Mouse (Mus musculus) thymus, adult 2 months (tissue): ENCODE data around the gene Fam213b. TPM values are rescaled to one million over a fixed set of nuclear protein-coding genes. Genes with fewer than 3 reads are reported as not detected.

Source experiments
- DNase-seq: peaks from one replicate; pipeline ENCODE4 v3.0.0; 2021
- H3K27ac ChIP-seq: fragments of 200-500 bp; 2 replicates; pipeline ENCODE4 v1.5.1; 2012; ENCODE audit warnings: low read length, control low read depth; ENCODE audit not compliant: control insufficient read depth, insufficient read depth
- H3K27me3 ChIP-seq: fragments of 200-500 bp; 2 replicates; pipeline ENCODE4 v1.6.1; 2012; ENCODE audit warnings: mild to moderate bottlenecking, low read length, moderate library complexity, mixed read lengths; ENCODE audit not compliant: control insufficient read depth, insufficient read depth
- H3K36me3 ChIP-seq: fragments of 200-500 bp; 2 replicates; pipeline ENCODE4 v1.6.1; 2012; ENCODE audit warnings: mild to moderate bottlenecking, low read length, moderate library complexity; ENCODE audit not compliant: control insufficient read depth, insufficient read depth
- H3K4me1 ChIP-seq: fragments of 200-500 bp; replicated peaks from 2 replicates; pipeline ENCODE4 v1.6.1; 2012; ENCODE audit warnings: low read length; ENCODE audit not compliant: control insufficient read depth, insufficient read depth
- H3K4me3 ChIP-seq: fragments of 200-500 bp; 2 replicates; pipeline ENCODE4 v1.5.1; 2012; ENCODE audit warnings: mild to moderate bottlenecking, low read length, control low read depth, moderate library complexity; ENCODE audit not compliant: control insufficient read depth, insufficient read depth
- CTCF ChIP-seq: fragments of 200-500 bp; IDR thresholded peaks from 2 replicates; pipeline ENCODE4 v1.5.1; 2012; ENCODE audit warnings: mild to moderate bottlenecking, control low read depth, low read length, moderate library complexity, borderline replicate concordance; ENCODE audit not compliant: control insufficient read depth, poor library complexity, insufficient read depth; ENCODE audit errors: extremely low read depth
- POLR2A ChIP-seq: fragments of 200-500 bp; IDR thresholded peaks from 2 replicates; pipeline ENCODE4 v1.6.1; 2012; ENCODE audit warnings: mild to moderate bottlenecking, low read length, control low read depth, moderate library complexity; ENCODE audit not compliant: control insufficient read depth, poor library complexity, insufficient read depth; ENCODE audit errors: extremely low read depth
- WGBS: fragments of 180-500 bp; shearing (Covaris S2); methylation state at CpG from one replicate; pipeline ENCODE4 v1.1.7; 2018; 5-methylcytosine and 5-hydroxymethylcytosine counted together
- polyA plus RNA-seq: library from polyadenylated mRNA; depleted of rRNA; stranded (reverse); fragments of >200 nt; gene quantifications from 2 replicates; pipeline ENCODE4 v1.2.3, GENCODE M21; 2012

Fam213b gene
- polyA plus RNA-seq, 1 experiment = 105 TPM

GRCm38 (mm10) chr4:154885416-154885815, 13.5 kb downstream of the Fam213b start:
- Histone ChIP-seq H3K4me1 (no peaks in the 10 kb centered on the region), H3K27me3 (no peaks in the 10 kb centered on the region), H3K4me3 (no peak overlapping the region), H3K36me3 (no peaks in the 10 kb centered on the region), H3K27ac (no peak overlapping the region)
- no peak for TF ChIP-seq POLR2A
- TF ChIP-seq CTCF = no peak
- no peak for DNase-seq
- WGBS = 92% methylated on average over 11 of the region's 11 CpGs

- WGBS = 34% methylated on average over 14 of the region's 14 CpGs
Observed at GRCm38 (mm10) chr4:154882014-154882659, 16.8 kb downstream of the Fam213b start.

GRCm38 (mm10) chr4:154880730-154881129, 18.2 kb downstream of the Fam213b start:
- H3K4me1 ChIP-seq = peaks cover 2% of the 10 kb centered on the region; the same call in 1 of the 2 replicates
- no peak for TF ChIP-seq CTCF
- no peak for DNase-seq
- no peaks in the 10 kb centered on the region for H3K27me3 ChIP-seq
- H3K36me3 ChIP-seq = no peaks in the 10 kb centered on the region
- no peak overlapping the region for H3K27ac ChIP-seq
- 85% methylated on average over 6 of the region's 6 CpGs for WGBS
- H3K4me3 ChIP-seq = no peak overlapping the region

More at GRCm38 (mm10) chr4:154882014-154882659, 16.8 kb downstream of the Fam213b start:
- H3K4me3 ChIP-seq = no peak overlapping the region
- no peak for DNase-seq
- peaks cover 2% of the 10 kb centered on the region; the same call in 1 of the 2 replicates for H3K4me1 ChIP-seq
- no peaks in the 10 kb centered on the region for H3K27me3 ChIP-seq
- H3K36me3 ChIP-seq = no peaks in the 10 kb centered on the region
- TF ChIP-seq POLR2A (no peak), CTCF (no peak)
- no peak overlapping the region for H3K27ac ChIP-seq

GRCm38 (mm10) chr4:154877864-154878548, 20.9 kb downstream of the Fam213b start:
- no peaks in the 10 kb centered on the region for H3K27me3 ChIP-seq
- 11% methylated on average over 18 of the region's 18 CpGs for WGBS
- peak; percentile 83; the same call in 1 of the 2 replicates for TF ChIP-seq CTCF
- TF ChIP-seq POLR2A = no peak
- no peaks in the 10 kb centered on the region for H3K36me3 ChIP-seq
- DNase-seq = peak; percentile 90
- peak overlapping the region; percentile 35 for H3K4me3 ChIP-seq
- peaks cover 2% of the 10 kb centered on the region; the same call in 1 of the 2 replicates for H3K4me1 ChIP-seq
- H3K27ac ChIP-seq = no peak overlapping the region; the same call in 1 of the 2 replicates

- Histone ChIP-seq H3K4me3 (no peak overlapping the region), H3K27me3 (no peaks in the 10 kb centered on the region), H3K4me1 (peaks cover 1% of the 10 kb centered on the region; the same call in 1 of the 2 replicates), H3K27ac (no peak overlapping the region), H3K36me3 (no peaks in the 10 kb centered on the region)
- 90% methylated on average over 6 of the region's 6 CpGs for WGBS
- no peak for DNase-seq
- no peak for TF ChIP-seq POLR2A
- TF ChIP-seq CTCF = no peak
Observed at GRCm38 (mm10) chr4:154873186-154873585, 25.7 kb downstream of the Fam213b start.

- no peaks in the 10 kb centered on the region for H3K27me3 ChIP-seq
Observed at GRCm38 (mm10) chr4:154871757-154872251, 27.1 kb downstream of the Fam213b start.

More at GRCm38 (mm10) chr4:154871757-154872251, 27.1 kb downstream of the Fam213b start:
- Histone ChIP-seq H3K4me3 (no peak overlapping the region), H3K36me3 (no peaks in the 10 kb centered on the region), H3K27ac (no peak overlapping the region), H3K4me1 (no peaks in the 10 kb centered on the region)
- WGBS = 46% methylated on average over 13 of the region's 13 CpGs
- DNase-seq = no peak
- no peak for TF ChIP-seq CTCF
- no peak for TF ChIP-seq POLR2A
